Mouse (Mus musculus): ENCODE measurements around the gene Trim14. TPM values are rescaled to one million over a fixed set of nuclear protein-coding genes. Genes with fewer than 3 reads are reported as not detected.

Trim14 gene
- polyA plus RNA-seq, 2 experiments from 2014 or later: 26.7 to 31.2 TPM

DNA sequence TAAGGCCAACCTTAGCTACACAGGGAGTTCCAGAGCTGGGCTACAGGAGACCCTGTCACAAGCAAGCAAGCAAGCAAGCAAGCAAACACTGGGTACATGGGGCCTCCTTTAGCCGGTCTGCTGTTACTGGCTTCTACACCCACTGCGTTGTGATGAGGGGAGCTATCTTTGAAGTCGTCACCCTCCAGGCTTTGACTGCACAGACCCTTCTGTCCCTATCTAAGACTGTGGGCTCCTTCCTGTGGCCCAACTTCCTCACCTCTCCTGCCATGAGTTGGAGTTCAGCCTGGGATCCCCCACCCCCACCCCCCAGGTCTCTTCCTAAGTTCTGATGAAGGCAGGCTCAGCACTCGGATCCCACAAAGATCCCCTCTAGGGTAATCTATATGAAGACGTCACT is 26.1 kb upstream of the Trim14 start:
- no peak for ATAC-seq

DNA sequence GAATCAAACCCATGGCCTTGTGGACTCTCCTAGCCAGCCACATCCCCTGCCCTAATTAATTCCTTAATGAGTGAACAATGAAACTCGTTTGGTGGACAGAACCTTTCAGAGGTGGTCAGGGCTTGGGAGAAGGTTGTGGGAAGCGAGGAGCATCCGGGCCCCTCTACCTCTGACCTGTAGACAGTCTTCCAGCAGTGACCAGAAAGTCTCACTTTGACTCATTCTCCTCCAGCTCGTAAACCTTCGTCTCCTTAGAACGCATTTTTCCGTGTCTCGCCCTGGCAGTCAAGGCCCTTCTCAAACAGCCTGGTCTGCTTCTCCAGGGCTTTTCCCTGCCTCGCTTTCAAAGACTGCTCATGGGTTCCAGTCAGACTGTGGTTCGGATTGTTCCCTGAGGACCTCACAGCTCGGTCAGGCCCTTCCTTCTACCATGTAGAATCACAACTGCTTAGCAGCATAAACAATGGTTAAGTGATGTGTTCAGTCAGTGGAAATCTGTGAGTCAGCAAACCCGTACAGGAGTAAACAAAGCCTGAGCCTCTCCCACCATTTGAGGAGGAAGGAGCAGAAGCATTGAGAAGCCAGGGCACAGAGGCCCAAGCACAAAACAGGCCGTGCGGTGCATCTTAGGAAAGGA is 24.2 kb upstream of the Trim14 start:
- peak; percentile 43 for ATAC-seq

DNA sequence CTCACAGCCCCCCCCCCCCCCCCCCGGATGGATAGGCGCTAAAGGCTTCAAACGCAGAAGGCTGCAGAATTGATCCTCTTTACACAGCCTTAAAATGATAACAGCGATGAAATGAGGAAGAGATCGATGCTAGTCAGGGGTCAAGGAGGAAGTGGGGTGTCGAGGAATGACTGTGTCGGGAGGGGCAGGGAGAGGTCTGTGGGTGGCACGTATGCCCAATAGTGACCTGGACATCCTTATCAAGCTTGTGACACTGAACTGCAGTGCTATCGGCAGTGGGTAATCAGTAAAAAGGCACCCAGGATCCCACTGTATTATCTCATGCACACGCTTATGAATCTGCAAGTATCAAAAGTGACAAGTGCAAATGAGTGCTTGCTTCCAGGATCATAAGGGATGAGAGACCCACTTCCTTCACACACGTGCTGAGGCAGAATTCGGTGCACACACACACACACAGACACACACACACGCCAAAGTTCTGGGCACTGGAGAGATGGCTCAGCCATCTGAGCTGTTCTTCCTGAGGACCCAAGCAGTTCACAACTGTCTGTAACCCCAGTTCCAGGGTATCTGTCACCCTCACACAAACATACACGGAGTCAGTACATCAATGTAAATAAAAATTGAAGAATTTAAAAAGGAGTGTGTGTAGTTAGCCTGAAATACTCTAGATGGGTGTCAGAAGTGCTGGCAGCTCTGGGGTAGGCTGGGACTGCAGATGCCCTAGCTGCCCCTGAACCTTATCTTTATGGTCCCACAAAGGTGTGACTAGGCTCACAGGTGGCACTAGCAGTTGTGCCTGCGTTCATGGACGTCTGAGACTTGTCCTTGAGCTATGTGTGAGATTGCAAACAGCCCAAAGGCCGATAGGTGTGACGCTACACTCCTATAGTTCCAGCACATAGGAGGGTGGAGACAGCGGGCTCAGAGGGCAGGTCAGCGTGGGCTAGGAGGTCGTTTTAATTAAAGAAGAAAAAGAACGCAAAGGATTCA is 23.0 kb upstream of the Trim14 start:
- no peak for ATAC-seq

DNA sequence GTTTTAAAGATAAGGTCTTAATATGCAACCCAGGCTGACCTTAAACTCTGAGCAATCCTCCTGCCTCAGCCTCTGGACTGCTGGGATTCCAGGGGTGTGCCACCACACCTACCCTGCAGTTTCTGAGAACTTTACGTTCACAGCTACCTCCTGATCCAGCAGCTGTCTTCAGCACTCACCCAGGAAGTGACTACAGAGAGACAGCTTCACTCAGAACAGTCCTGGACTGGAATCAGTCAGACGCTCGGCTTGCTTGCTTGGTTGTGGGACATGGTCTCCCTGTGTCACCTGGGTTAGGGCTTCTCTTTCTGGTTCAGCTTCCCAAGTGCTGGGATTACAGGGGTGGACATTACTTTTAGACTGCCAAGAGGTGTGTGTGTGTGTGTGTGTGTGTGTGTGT is 21.0 kb upstream of the Trim14 start:
- peak; percentile 59 for ATAC-seq

DNA sequence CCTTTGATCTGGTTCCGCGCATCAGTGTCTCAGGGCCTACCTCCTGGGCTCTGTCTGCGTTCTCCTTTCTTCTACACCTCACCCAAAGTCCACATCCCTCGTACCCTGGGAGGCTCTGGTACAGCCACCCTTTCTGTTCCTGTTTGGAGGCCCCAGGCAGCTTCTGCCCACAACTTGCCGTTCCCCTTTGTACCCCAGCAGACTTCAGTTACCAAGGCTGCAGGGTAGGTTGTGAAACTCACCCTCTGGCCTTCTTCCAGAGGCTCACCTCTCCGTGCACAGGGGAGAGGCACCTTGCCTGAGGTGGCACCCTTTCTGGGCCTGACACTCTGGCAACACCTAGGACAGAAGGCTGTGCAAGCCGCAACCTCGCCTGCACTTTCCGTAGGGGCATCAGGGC is 19.8 kb upstream of the Trim14 start:
- no peak for ATAC-seq

DNA sequence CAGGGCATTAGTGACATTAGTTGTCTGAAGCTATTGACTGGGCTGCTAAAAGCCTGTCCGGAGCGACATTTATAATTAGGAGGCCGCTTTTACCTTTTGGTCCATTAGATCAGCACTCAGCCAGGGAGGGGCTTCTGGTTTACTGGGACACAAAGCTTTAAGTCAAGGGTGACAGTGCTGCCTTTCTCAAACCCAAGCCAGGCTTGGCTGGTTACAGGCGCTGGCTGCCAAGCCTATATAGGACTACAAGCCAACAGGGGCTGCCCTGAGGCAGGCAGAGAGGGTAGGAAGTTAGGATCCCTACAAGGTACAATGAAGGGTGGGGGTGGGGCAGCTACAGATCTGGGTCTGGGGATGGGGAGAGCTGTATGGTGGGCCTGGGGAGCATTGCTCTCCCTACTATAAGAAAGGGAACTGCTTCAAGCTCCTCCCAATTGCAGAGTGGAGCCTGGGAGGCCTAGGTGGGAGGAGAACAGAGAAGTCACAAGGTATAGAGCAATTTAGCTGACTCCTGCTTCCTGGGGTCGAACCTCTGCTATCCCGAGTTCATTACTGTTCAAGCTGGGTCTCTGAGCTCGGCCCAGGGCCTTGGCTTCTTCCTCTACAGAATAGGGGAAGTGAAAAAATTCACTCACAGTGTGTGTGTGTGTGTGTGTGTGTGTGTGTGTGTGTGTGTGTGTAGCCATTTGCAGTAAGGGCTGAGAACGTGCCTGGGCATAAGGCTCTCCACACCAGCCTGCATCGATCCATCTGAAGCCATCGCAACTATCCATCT is 18.5 kb upstream of the Trim14 start:
- ATAC-seq: no peak

DNA sequence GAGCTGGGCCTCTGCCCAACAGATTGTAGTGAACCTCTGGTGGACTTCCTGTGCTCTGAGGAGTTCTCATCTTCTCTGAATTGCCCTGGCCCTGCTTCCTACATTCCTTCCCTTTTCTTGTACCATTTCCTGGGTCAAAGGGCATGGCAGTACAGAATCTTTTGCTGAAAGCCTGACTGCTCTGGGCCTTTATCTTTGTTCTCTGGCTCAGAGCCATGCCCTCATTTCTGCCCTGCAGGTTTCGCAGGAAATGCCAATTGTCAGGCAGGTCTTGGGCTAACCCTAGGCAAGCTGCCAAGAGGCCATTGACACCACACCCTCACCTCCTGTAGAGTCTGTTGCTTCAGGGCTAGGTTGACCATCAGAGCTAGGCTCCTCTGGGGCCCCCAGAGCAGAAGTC is 17.9 kb upstream of the Trim14 start:
- no peak for ATAC-seq

DNA sequence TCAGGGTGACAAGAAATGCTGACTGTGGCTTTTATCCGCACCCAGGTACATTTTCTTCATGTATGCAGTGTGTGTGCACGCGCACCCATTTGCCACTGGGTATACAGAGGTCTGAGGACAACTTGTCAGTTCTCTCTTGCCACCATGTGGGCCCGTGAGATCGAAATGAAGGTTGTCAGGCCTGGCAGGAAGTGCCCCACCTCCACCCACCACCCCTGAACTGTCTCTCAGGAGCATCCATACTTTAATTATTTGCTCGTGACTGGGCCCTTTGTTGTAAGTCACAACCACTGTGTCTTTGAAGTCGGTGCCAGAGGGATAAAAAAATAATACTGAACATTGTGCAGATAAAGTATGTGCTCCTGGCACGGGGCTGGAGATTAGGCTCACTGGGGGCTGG is 14.5 kb upstream of the Trim14 start:
- ATAC-seq: peak; percentile 49

DNA sequence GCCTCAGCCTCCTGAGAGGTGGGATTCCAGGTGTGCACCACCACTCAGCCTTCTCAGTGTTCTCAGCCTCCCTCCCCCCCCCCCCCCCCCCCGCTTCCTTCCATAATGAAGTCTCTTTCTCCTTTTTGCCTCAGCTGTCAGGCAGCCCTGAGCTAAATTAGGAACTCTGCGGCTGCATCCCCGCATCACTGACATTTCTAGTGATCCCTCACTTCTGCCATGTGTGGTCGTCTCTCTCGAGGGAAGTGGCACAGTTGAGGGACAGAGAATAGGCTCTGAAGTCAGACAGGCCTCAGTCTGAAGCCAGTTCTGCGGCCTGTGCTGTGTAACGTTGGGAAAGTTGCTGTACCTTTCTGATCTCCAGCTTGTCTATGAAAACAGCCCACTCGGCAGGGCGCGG is 14.0 kb upstream of the Trim14 start:
- ATAC-seq: no peak

DNA sequence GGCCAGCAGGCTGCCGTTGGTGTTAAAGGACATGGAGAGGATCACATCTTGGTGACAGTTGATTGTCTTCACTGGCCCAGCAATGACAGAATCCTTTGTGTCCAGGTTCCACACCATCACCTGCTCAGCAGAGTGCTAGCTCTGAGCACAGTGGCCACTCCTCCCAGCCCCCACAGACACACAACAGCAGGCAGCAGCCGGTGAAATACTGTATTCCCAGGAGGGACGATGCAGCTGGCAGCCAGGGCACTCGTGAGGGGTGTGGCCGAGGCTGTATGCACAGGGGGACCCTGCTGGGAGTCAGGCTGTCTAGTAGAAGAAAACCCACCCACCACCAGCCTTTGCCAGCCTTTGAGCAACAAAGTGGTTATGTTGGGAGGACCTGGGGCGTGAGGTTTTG is 10.8 kb upstream of the Trim14 start:
- ATAC-seq: no peak

DNA sequence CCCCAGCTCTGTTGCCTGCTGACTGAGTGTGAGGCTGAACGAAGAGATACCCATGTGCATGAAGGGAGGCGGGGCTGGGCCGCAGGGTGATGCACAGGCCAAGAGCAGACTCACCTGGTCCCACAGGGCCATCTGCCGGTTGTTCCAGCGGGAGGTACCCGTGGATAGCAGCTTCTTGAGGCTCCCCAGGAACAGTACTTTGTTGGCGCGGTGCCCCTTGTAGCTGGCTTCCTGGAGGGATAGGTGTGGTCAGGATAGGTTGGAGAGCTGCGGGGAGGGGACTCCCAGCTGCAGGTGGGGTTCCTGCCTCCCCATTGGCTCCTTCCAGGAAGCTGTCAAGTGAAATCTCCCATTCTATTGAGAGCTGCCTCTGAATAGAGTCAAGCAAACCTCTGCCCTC is 9.6 kb upstream of the Trim14 start:
- ATAC-seq: no peak

DNA sequence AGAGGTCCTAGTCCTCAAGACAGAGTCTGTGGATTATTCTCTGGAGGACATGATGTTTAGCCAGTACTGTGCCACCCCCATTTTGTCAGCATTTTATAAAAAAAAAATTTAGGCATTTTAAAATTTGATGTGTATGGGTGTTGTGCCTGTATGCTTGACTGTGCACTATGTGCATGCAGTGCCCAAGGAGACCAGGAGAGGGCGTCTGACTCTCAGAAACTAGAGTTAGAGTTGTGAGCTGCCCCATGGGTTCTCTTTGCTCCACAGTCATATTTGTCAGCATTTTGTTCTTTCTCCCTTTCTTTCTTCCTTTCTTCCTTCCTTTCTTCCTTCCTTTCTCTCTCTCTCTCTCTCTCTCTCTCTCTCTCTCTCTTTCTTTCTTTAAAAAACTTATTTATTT is 8.4 kb upstream of the Trim14 start:
- ATAC-seq: peak; percentile 72

DNA sequence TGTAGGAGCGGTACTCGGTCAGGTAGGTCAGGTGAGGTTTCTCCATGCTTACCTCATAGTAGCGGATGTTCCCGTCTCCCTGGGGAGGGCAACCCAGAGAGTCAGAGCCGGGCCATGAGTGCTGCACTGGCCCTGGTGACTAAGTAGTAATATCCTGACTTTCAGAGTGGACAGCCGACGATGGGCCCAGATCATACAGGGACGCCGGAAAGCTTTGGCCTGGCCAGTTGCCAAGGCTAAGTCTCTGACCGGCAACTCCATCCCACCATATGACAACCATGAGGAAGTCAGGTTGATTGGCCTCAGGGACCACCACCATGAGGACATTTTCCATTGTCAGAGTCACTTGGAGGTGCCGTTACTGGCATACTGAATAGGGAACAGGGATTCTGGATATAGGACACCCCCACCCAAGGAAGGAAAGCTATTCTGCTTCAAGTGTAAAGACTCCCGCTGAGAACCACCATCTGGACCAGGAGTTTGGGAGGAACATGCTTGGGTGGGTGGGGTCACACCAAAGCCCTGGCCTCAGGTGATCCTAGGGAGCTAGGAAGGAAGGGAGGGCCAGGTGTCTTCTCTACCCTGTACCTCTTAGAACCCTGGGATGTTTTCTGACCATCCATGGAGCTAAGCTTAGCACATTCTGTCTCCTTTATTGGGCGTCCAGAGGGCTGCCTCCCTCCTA is 7.6 kb upstream of the Trim14 start:
- no peak for ATAC-seq

DNA sequence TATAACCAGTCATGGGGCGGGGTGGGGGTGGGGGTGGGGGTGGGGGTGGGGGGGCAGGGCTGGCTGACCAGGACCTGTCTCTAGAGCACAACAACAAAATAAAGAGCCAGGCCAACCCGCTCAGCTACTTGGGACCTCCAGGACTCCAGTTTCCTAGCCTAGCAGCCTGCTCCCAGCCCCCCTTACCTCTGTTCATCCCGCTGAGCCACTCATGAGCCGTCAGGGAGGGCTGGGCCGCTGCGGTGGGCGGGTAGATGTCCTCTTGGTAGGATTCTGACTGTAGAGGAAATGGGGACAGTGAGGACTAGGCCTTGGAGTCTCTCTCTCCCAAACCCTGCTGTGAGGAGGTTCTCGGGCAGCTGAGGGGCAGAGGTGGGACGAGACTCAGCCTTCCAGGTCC is 5.8 kb upstream of the Trim14 start:
- ATAC-seq: no peak

DNA sequence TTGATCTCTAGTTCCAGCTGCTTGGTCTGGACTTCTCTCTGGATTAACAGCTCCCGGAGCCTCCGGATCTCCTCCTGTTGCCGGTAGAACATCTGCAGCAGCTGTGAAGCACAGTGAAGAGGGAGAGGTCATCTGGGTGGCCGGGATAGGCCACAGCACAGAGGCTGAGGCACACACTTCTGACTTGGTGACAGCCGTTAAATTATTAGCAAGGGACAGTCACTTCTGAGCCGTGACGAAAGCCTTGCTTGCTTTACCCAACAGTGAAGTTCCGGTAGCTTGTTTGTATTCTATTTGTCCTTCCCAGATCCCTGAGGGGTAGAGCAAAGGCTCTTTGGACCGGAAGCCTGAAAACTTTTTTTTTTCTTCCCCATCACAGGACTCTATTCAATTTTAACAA is 3.2 kb upstream of the Trim14 start:
- no peak for ATAC-seq

DNA sequence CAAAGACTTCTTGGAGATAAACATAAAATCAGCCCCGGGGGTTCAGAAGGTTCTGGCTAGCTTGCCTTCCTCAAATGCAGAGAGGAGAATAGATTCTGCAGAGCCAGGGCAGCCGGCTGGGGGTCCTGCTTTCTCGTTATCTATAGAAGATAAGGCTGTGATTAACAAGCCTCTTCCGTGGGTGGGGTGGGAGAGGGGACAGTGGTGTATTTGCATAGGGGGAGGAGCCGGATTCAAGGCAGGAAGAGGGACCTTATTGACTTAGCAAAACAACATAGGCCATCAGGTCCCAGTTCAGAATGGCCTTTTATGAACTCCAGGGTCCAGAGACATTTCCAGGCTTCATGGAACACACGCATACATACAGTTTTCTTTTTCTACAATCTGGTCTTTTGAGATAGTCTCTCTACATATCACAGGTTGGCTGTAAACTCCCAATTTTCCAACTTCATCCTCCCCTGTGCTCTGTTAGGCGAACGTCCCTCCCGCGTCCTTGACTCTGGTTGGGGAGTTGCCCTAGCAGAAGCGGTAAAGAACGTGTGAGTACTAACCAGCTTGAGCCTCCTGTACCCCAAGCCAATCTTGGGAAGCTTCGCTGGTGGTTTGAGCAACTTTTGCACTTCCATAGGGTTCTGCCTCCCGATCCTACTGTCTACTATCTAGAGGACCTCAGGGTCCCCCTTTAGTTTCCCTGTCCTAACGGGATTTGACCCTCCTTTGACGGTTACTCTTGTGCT is 679 bp downstream of the Trim14 start:
- peak; percentile 70 for ATAC-seq

DNA sequence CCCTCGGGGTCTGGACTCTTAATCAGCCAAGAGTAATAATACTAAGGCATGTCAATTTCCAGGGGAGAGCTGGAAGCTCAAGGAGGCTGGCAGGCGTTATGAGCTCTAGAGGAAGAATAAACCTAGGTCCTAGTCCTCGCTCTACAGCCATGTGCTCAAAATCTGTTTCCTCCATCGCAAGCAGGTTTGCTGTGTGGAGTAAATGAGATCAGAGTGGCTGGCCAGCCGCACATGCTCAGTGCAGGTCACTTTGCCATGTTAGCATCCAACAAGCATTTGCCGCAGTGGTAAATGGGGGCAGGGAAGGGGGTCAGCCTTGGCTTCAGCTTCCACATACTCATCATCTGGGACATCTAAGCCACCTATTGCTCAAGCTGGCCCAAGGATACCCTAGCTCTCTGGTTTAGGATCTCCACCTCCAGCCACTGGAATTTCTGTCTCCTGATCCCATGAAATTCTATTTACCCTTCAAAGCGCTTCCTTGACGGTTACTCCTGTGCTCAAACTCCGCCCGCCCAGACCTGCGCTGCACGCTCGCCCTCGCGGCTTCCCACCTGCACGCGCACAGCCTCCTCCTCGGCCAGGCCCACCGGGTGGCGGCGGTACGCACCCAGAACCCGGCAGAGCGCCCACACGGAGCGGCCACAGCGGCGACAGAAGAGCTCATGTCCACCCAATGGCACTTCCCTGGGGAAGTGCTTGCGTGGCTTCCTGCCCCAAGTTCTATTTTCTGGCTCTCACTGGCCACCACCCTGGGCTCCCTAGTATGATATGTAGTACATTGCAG is 1.8 kb downstream of the Trim14 start:
- ATAC-seq: no peak

DNA sequence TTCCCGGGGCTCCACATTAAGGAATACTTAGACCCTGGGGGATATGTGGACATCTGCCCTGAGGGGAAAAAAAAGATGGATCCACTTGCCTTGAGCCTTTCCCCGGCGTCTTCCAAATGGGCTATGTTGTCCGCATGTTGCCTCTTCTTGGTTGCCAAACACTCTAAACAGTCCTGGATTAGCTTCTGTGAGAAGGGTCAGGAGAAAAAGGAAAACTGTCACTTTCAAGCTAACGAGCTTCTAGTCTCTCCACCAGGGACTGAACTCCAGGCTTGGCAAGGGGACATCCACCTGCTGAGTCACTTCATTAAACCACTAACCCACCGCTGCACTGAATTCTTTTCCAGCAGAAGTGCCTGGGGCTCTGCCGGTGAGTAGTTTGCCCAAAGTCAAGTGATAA is 3.0 kb downstream of the Trim14 start:
- ATAC-seq: no peak

DNA sequence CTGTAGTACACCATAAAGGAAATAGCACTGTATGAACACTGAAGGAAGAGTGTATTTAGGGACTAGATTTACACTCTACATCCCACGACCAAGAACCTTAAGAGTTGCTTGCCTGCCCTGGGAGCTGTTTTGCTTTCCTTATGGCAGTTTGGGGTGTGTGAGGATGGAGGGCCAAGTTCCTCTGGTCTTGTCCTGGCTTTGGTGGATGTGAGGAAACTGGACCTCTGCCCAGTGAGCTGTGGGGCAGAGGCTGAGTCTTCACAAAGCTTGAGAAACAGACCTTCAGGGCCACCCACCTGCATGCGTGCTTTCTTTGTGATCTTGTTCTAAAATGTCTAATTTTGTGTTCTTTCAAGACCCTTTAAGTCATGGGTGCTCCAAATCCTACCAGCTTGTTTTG is 3.4 kb downstream of the Trim14 start:
- no peak for ATAC-seq

DNA sequence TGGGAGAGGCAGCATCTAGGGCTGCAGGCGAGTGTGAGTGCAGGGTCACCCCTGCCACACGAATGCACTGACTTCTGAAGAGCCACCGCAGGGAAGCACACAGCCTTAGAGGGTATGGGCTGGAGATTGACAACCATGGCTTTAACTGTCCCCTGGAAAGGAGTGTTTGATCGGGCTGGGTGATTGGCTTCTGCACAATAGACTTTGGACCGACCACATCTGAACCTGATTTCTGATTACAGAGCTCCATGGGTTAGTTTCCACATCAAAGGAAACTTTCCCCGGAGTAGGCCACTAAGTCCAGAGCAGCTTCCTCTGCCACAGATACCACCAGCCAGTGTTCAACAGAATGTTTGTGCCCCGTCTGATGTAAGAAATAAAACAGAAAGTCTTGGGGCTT is 6.2 kb downstream of the Trim14 start:
- no peak for ATAC-seq

DNA sequence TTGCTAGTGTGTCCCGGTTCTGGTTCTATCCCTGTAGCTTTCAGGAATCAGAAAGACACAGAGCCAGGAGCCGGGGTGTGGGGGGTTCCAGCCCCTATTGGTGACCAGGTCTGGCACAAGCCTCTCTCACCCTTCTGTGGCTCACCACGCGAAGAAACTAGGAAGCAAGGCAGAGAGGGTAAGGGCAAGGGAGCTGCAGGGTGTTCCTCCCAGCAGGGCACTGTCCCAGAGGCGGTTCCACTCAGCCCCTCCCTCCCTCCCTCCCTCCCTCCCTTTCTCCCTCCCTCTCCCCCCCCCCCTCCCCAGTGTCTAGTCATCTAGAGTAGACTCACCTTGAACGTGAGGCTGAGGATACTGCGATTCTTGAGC is 8.4 kb downstream of the Trim14 start:
- ATAC-seq: peak; percentile 10
